Mouse (Mus musculus): ENCODE measurements around the gene Sfxn2. TPM values are rescaled to one million over a fixed set of nuclear protein-coding genes. Genes with fewer than 3 reads are reported as not detected.

Sfxn2 gene
- polyA plus RNA-seq (2014; fragmentation: Nextera tagmentation; extraction: Ambion mirVana), result 22.2 and 24.9 TPM in 2 replicates

DNA sequence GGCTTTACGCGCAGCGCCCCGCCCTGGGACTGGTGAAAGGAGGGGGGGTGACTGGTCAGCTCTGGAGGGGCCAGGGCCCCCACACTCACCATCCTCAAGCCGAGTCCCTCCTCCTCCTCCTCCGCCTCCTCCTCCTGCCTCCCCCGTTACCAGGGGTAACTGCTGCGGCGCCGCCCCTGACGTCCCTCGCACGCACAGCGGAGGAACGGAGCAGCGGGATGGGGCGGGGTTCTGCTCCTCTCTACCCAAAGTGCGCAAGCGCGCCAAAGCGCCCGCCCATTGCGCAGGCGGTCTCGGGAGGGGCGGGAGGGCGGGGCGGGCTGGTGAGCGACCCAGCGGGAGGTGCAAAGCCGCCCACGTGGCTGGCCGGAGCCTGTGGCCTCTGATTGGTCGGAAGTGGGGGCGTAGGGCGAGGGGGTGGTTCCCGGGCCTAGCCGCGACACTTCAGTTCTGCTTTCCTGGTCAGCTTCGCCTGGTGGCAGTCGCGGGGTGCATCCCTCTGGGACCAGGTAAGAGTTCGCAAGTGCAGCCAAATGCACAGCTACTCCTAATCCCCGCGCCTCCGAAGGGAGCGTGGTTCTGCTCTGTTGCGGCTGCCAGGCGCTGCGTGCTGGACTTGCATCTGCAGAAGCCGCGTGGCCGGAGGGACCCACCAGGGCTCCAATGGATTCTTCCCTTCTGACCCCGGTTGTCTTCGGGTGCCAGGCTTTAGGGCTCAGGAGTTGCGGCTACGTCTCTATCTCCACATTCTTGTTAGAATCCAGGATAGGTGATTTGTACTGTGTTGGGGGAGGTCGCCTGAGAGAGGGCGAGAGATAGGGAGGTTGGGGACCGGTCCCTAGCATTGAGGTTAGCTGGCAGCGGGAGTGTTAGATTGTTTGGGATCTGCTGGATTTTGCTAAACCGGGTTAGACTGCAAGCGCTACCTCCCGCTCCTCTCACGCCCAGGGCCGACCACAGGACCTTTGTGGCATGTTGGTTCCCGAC, at the start of gene Sfxn2, which contains the start of gene Arl3:
TSS of gene Sfxn2 (plus strand) at position 415 of the 987 bp plus-strand sequence.
TSS of gene Arl3 (minus strand) at position 248 of the 987 bp plus-strand sequence.
- DNase-seq, result peak; percentile 98
- Histone ChIP-seq H3K4me1 (ENCODE audit: insufficient read depth) (0 out of 2 replicates have a peak, but pooled peaks cover 7% of the 10 kb centered on the region), H3K9ac (peak within 1 kb of the TSS; percentile 67), H3K27ac (ENCODE audit: low read depth) (peak within 1 kb of the TSS; percentile 69), H3K27me3 (ENCODE audit: insufficient read depth, low read length) (no peaks in the 10 kb centered on the region), H3K36me3 (ENCODE audit: insufficient read depth) (no peaks in the 10 kb centered on the region), H3K9me3 (ENCODE audit: low read depth, low read length) (no peaks in the 10 kb centered on the region), H3K4me2 (peak within 1 kb of the TSS; percentile 80), H3K4me3 (ENCODE audit: low read depth, low read length) (peak within 1 kb of the TSS; percentile 61)
- under 1% methylated on average over 64 of the region's 67 CpGs for WGBS
- peak; percentile 96 for ATAC-seq (ENCODE audit: insufficient read depth)
- TF ChIP-seq CTCF (IDR thresholded peaks at IDR 0.05; ENCODE audit: low read depth), result peak; percentile 52

DNA sequence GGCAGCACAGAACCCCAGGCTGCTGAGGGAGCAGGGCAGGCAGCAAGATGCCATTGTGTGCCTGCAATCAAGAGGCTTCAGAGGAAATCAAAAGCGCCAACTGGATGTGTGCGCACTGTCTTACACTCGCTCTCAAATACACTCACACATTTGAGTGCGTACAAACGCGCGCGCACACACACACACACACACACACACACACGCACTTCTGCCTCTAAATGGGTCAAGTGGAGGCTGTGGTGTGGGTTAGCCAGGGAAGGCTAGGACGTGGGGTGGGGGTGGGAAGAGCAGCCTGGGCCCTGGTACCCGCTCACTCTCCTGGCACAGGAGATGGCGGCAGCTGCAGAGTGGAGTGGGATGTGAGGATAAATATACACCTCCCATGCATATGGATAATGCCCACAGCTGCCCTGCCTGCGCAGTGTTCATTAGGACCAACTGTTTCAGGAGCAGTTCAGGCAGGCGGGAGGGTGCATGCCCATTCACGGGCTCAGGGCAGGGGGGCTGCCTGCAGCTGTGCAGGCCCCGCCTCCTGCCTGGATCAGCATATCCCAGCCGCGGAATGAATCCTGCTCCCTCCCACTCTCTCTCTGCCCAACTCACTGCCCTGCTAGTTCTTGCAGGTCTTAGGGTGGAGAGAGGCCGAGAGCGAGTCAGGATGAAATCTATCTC, 49.5 kb upstream of the Sfxn2 start:
- WGBS, result 7% methylated on average over 20 of the region's 20 CpGs
- no peak for TF ChIP-seq CTCF (IDR thresholded peaks at IDR 0.05; ENCODE audit: low read depth)
- Histone ChIP-seq H3K36me3 (ENCODE audit: insufficient read depth) (no peaks in the 10 kb centered on the region), H3K27me3 (ENCODE audit: insufficient read depth, low read length) (no peaks in the 10 kb centered on the region), H3K9ac (peak overlapping the region; percentile 20), H3K4me3 (ENCODE audit: low read depth, low read length) (peak overlapping the region; percentile 14), H3K9me3 (ENCODE audit: low read depth, low read length) (no peaks in the 10 kb centered on the region), H3K4me2 (peak overlapping the region; percentile 61), H3K4me1 (ENCODE audit: insufficient read depth) (peaks cover 34% of the 10 kb centered on the region), H3K27ac (ENCODE audit: low read depth) (peak overlapping the region; percentile 81)
- ATAC-seq (ENCODE audit: insufficient read depth) (peak; percentile 84), DNase-seq (peak; percentile 83)

DNA sequence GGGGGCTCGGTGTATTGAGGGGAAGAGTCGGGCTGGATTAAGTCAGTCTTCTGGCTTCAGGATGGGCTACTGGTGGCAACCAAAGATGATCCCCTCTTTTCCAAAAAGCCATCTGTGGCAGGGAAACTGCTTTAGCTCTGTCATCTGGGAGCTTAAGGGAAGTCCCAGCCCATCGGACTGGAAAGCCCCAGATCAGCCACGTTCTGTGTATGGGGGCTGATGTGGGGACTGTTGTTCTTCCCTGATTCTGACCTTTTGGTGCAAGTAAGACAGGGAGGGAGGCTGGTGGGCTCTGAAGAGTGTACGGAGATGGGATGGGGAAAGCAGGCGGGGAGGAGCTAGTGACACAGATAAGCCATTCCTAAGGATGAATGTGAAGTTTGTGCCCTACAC, 49.0 kb upstream of the Sfxn2 start:
- Histone ChIP-seq H3K27me3 (ENCODE audit: insufficient read depth, low read length) (no peaks in the 10 kb centered on the region), H3K9me3 (ENCODE audit: low read depth, low read length) (no peaks in the 10 kb centered on the region), H3K4me3 (ENCODE audit: low read depth, low read length) (peak overlapping the region; percentile 14; the same call in 1 of the 2 replicates), H3K4me1 (ENCODE audit: insufficient read depth) (peaks cover 33% of the 10 kb centered on the region), H3K4me2 (peak overlapping the region; percentile 61), H3K9ac (peak overlapping the region; percentile 20; the same call in 1 of the 2 replicates), H3K36me3 (ENCODE audit: insufficient read depth) (no peaks in the 10 kb centered on the region), H3K27ac (ENCODE audit: low read depth) (peak overlapping the region; percentile 81)
- WGBS, result 14% methylated on average over 6 of the region's 6 CpGs
- ATAC-seq (ENCODE audit: insufficient read depth) (no peak; the same call in 1 of the 2 replicates), DNase-seq (no peak)
- no peak for TF ChIP-seq CTCF (IDR thresholded peaks at IDR 0.05; ENCODE audit: low read depth)

DNA sequence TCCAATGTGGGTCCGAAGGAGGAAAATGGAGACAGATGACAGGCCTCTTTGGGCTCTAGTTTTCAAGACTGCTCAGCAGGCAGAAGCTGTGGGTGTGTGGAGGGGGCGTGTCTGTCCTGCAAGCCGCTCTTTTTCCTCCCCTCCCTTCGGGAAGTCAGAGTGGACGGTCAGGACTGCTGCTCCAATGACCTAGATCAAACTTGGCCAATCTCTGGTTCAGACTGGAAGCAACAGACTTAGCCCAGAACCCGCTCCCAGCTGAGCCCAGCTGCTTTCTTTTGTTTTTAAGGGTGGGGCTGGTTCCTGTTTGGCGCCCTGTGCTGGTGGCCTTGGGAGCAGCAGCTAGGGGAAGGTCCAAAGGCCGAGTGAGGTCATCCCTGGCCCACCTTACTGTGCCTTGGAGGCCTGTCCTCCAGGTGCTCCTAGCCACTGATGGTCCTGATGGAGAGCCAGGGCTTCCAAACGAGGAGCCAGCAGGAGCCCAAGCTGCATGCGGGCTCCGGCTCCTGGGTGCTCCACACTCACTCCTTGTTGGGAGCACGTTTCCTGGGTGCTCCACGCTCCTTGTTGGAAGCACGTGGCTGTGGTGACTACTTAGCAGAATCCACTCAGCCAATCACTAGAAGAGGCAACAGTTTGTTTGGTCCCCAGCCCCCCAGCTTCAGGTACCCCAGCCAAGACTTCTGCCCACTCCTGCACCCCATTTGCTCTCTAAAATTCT, 48.4 kb upstream of the Sfxn2 start:
- peak overlapping the region; percentile 61 for H3K4me2 ChIP-seq
- no peaks in the 10 kb centered on the region for H3K36me3 ChIP-seq (ENCODE audit: insufficient read depth)
- 25% methylated on average over 14 of the region's 14 CpGs for WGBS
- H3K4me1 ChIP-seq (ENCODE audit: insufficient read depth), result peaks cover 37% of the 10 kb centered on the region
- H3K9ac ChIP-seq, result peak overlapping the region; percentile 5; the same call in 1 of the 2 replicates
- H3K27ac ChIP-seq (ENCODE audit: low read depth), result peak overlapping the region; percentile 19; the same call in 1 of the 2 replicates
- peak; percentile 22; the same call in 1 of the 2 replicates for TF ChIP-seq CTCF (IDR thresholded peaks at IDR 0.05; ENCODE audit: low read depth)
- ATAC-seq (ENCODE audit: insufficient read depth), result peak; percentile 23
- peak; percentile 71 for DNase-seq
- no peaks in the 10 kb centered on the region for H3K27me3 ChIP-seq (ENCODE audit: insufficient read depth, low read length)
- no peaks in the 10 kb centered on the region for H3K9me3 ChIP-seq (ENCODE audit: low read depth, low read length)
- H3K4me3 ChIP-seq (ENCODE audit: low read depth, low read length), result 0 out of 2 replicates have a peak overlapping the region, but pooled peaks have one; percentile 14

DNA sequence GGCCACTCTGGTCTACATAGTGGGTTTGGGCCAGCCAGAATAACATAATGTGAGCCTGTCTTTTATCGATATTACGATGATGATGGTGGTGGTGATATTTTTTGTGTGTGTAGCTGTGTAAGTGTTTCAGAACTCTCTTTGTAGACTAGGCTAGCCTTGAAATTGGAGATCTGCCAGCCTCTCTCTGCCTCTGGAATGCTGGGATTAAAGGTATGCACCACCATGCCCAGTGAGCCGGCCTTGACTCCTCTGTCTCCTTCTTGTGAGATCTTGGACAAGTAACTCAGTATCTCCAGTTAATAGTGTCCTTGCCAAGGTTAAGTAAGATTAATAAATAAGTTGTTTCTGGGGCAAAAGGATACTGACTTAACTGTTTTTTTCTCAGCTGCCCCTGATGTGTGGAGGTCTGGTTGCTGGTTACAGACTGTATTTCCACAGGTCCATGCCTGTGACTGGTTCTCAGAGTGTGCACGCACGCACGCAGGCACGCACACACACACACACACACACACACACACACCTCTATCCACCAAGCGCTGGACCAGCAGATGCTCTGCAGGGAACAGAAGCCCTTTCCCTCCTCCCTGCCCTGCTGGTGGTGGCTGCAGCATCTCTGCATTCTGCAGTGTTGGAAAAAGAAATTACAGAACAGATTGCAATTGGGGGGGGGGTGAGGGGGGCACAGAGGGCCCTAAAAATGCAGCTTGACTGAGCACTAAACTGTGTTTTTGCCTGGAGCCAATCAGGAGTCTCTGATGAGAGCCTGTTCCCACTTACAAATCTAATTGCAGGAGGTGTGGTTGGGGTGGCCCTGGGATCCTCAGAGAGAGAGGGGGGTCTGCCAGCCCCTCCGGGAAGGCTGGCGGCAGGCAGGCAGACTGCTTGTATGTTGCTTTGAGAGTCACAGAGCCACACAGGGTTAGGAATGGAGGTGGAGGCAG, 47.2 kb upstream of the Sfxn2 start:
- DNase-seq (peak; percentile 65), ATAC-seq (ENCODE audit: insufficient read depth) (no peak)
- Histone ChIP-seq H3K27me3 (ENCODE audit: insufficient read depth, low read length) (no peaks in the 10 kb centered on the region), H3K9me3 (ENCODE audit: low read depth, low read length) (no peaks in the 10 kb centered on the region), H3K27ac (ENCODE audit: low read depth) (no peak overlapping the region), H3K36me3 (ENCODE audit: insufficient read depth) (no peaks in the 10 kb centered on the region), H3K4me1 (ENCODE audit: insufficient read depth) (peaks cover 48% of the 10 kb centered on the region), H3K9ac (no peak overlapping the region), H3K4me3 (ENCODE audit: low read depth, low read length) (no peak overlapping the region), H3K4me2 (no peak overlapping the region)
- WGBS, result 61% methylated on average over 10 of the region's 10 CpGs
- TF ChIP-seq CTCF (IDR thresholded peaks at IDR 0.05; ENCODE audit: low read depth), result no peak

All from lung, embryonic 14.5 days (tissue).